Mouse (Mus musculus) intestine, embryonic 14.5 days (tissue): ENCODE results near the gene Nbeal2. TPM values are rescaled to one million over a fixed set of nuclear protein-coding genes. Genes with fewer than 3 reads are reported as not detected.
A peak's percentile ranks its signal among the peaks of the same experiment; 100 is the strongest.

Source experiments
- ATAC-seq: fragments of 200-750 bp; cut with Nextera tagmentation; replicated peaks from 2 replicates; pipeline ENCODE4 v1.8.0; 2017; ENCODE audit warnings: low read depth, moderate number of reproducible peaks, moderate TSS enrichment, moderate library complexity; ENCODE audit not compliant: low FRiP score, low TSS enrichment
- DNase-seq: peaks from one replicate; pipeline ENCODE4 v3.0.0-alpha.2; 2018; ENCODE audit warnings: low spot score
- H3K27ac ChIP-seq: fragments of 300-500 bp; sonication (generic); 2 replicates; pipeline ENCODE4 v1.5.1; 2014; ENCODE audit warnings: low read depth, mild to moderate bottlenecking, control low read depth
- H3K27me3 ChIP-seq: fragments of 300-500 bp; sonication (generic); replicated peaks from 2 replicates; pipeline ENCODE4 v1.6.1; 2014; ENCODE audit warnings: low read length, control low read depth; ENCODE audit not compliant: control insufficient read depth, insufficient read depth
- H3K36me3 ChIP-seq: fragments of 300-500 bp; sonication (generic); 2 replicates; pipeline ENCODE4 v1.6.1; 2014; ENCODE audit warnings: low read length, control low read depth; ENCODE audit not compliant: control insufficient read depth, insufficient read depth
- H3K4me1 ChIP-seq: fragments of 300-500 bp; sonication (generic); replicated peaks from 2 replicates; pipeline ENCODE4 v1.6.1; 2014; ENCODE audit warnings: low read length, control low read depth, mixed read lengths; ENCODE audit not compliant: control insufficient read depth, insufficient read depth
- H3K4me2 ChIP-seq: fragments of 300-500 bp; sonication (generic); 2 replicates; pipeline ENCODE4 v1.6.1; 2014; ENCODE audit warnings: low read length
- H3K4me3 ChIP-seq: fragments of 300-500 bp; sonication (generic); 2 replicates; pipeline ENCODE4 v1.5.1; 2014; ENCODE audit warnings: low read depth, low read length, control low read depth, mixed read lengths
- H3K9ac ChIP-seq: fragments of 300-500 bp; sonication (generic); 2 replicates; pipeline ENCODE4 v1.6.1; 2014; ENCODE audit warnings: mild to moderate bottlenecking, low read length
- H3K9me3 ChIP-seq: fragments of 300-500 bp; sonication (generic); 2 replicates; pipeline ENCODE4 v1.6.1; 2016; ENCODE audit warnings: low read length, control low read depth; ENCODE audit not compliant: control insufficient read depth
- WGBS: fragments of 180-500 bp; shearing (Covaris S2); extraction: QIAGEN DNeasy Blood & Tissue Kit; methylation state at CpG from one replicate; pipeline ENCODE4 v1.1.7; 2014; 5-methylcytosine and 5-hydroxymethylcytosine counted together
- polyA plus RNA-seq: library from polyadenylated mRNA; unstranded; fragments of >200 nt; fragmentation: Nextera tagmentation; extraction: Ambion mirVana; gene quantifications from 2 replicates; pipeline ENCODE4 v1.2.1, GENCODE M21; 2014

Nbeal2 gene
- polyA plus RNA-seq, 1 experiment from 2014 or later, result 4.7 TPM

DNA sequence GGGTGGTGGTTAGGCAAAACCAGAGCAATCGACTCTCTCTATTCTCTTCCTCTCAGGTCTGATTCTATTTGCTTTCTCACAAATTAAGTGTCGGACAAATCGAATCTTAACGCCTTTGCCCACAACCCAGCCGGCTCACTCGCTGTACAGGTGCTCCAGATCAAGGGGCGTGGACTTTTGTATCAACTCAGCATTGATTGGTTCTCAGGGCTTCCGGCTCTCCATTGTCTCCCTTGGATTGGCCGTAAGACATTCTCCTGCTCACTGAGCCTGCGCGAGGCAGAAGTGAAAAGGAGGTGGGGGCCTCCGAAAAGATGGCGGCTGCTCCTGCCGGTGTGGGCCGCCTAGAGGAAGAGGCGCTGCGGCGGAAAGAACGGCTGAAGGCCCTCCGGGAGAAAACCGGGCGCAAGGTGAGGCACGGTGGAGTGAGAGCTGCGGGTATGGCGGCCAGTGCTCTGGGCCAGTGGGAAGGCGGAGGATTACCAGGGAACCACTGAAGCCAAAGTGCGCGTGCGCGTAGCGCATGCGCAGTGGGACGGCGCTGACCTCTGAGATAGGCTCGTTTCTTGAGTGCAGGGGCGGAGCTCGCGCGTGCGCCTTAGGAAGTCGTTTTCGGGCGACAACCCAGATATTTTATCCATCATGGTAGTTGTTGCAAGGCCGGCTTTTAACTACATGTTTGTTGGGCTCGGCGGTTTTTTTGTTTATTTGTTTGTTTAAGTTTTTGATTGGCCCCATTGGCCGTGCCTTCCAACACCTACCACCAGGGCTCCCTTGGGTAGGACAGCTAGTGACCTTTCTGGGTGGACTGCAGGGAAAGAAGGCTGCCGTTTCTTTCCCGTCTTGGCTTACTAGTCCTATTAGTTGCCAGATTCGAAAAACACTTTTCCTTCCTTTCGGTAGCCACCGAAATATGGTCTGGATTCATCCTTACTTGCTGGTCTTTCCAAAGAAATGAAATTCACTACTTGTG is 2.6 kb upstream of the Nbeal2 start, which contains the start of gene Ccdc12:
Gene Ccdc12 (plus strand): TSS at position 255 of the 973 bp plus-strand sequence.
- Histone ChIP-seq H3K4me3 (peak within 1 kb of the TSS; percentile 78), H3K9ac (peak within 1 kb of the TSS; percentile 78), H3K27me3 (peaks cover 22% of the 10 kb centered on the region), H3K27ac (peak within 1 kb of the TSS; percentile 82), H3K9me3 (no peaks in the 10 kb centered on the region), H3K36me3 (peaks cover 7% of the 10 kb centered on the region), H3K4me1 (peaks cover 17% of the 10 kb centered on the region), H3K4me2 (peak within 1 kb of the TSS; percentile 79)
- peak; percentile 92 for ATAC-seq
- WGBS, result under 1% methylated on average over 52 of the region's 52 CpGs
- DNase-seq, result peak; percentile 98

DNA sequence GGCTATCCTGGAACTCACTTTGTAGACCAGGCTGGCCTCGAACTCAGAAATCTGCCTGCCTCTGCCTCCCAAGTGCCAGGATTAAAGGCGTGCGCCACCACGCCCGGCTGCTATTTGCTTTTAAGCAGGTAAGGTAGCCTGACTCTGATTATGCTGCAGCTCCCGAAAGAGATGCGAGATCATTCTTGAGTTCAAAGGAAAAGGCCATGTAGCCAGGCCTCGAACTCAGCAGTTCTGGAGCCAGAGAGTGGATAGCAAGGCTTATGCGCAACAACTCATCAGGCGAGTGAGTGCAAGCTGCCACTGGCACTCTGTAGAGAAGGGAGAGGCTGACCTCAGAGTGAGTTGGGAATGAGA is 1.7 kb upstream of the Nbeal2 start:
- 81% methylated on average over 10 of the region's 10 CpGs for WGBS
- Histone ChIP-seq H3K27me3 (peaks cover 24% of the 10 kb centered on the region), H3K36me3 (peaks cover 7% of the 10 kb centered on the region), H3K27ac (no peak overlapping the region), H3K9ac (peak overlapping the region; percentile 2; the same call in 1 of the 2 replicates), H3K9me3 (no peaks in the 10 kb centered on the region), H3K4me3 (peak overlapping the region; percentile 78; the same call in 1 of the 2 replicates), H3K4me2 (peak overlapping the region; percentile 61), H3K4me1 (peaks cover 17% of the 10 kb centered on the region)
- DNase-seq (no peak), ATAC-seq (no peak)

DNA sequence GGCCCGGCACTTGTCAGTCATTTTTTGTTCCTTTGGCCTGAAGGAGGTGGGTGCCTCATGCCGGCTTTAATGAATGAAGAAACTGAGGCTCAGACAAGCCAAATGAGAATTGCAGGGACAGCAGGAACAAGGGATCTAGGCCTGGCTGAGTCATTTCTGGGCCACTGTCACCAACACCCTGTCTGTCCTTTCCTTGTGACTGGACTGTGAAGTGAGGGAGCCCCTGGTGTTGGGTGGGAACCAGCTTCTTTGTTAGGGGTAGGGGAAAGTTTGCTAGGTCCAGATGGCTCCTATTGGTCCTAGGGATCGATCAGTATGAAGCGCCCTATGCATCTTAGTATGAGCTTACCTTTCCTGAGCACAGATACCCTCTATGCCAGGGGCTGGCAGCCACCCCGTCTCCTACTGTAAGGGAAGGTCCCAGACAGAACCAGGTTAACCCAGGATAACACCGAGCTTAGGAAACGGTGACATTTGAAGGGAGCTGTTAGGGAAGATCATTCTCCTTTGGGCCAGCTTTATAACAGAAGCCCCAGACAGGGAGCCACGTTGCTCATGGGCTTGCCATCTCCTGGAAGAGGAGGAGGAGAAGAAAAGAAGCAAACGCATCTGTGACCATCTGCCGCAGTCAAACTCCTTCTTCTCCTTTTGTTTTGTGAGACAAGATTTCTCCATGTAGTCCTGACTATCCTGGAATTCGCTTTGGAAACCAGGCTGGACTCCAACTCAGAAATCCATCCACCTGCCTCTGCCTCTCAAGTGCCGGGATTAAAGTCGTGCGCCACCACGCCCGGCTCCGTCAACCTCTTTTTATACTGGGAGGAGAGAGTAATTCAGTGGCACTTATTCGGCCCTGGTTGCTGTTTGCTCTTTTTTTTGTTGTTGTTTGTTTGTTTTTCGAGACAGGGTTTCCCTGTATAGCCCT is 1.0 kb upstream of the Nbeal2 start:
- no peak for DNase-seq
- no peak overlapping the region for H3K27ac ChIP-seq
- H3K4me1 ChIP-seq, result peaks cover 17% of the 10 kb centered on the region
- no peak for ATAC-seq
- peaks cover 24% of the 10 kb centered on the region for H3K27me3 ChIP-seq
- peaks cover 7% of the 10 kb centered on the region for H3K36me3 ChIP-seq
- H3K9ac ChIP-seq, result no peak overlapping the region
- H3K4me3 ChIP-seq, result no peak overlapping the region
- 82% methylated on average over 19 of the region's 19 CpGs for whole genome bisulfite sequencing
- no peaks in the 10 kb centered on the region for H3K9me3 ChIP-seq
- peak overlapping the region; percentile 91 for H3K4me2 ChIP-seq

DNA sequence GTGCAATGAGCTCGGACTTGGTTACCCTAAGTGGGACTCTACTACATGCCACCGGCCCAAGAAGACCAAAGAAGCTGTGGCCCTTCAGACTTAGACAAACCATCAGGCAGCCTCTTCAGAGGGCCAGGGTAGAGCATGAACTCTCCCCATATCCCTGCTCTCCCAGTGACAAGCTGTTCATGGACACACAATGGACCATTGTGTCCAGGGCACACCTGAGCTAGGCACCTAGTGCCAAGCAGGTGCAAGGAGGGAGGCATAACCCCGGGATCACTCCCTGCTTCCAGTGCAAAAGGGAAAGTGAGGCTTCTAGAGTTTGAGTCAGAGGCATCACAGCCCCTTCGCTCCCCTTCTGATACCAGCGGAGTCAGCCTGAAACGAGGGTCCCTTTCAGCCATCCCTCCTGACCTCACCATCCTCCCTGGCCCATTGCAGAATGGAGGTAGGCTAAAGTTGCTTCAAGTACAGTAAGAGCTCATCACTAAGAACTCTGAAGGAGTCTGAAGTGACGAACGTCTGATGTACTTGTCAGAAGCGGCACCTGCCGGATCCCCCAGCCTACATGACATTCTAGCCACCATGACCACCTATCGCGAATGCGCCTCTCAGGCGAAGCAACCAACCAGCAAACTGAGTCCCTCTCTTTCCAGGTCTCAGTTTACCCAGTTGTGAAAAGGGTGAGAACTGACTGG is 852 bp downstream of the Nbeal2 start:
- peak overlapping the region; percentile 53 for H3K9ac ChIP-seq
- peak overlapping the region; percentile 91 for H3K4me2 ChIP-seq
- no peaks in the 10 kb centered on the region for H3K9me3 ChIP-seq
- WGBS, result 19% methylated on average over 14 of the region's 14 CpGs
- ATAC-seq (no peak), DNase-seq (peak; percentile 63)
- peak overlapping the region; percentile 54 for H3K4me3 ChIP-seq
- H3K27me3 ChIP-seq, result peaks cover 24% of the 10 kb centered on the region
- no peaks in the 10 kb centered on the region for H3K36me3 ChIP-seq
- 0 out of 2 replicates have a peak overlapping the region, but pooled peaks have one; percentile 24 for H3K27ac ChIP-seq
- H3K4me1 ChIP-seq, result peaks cover 17% of the 10 kb centered on the region

DNA sequence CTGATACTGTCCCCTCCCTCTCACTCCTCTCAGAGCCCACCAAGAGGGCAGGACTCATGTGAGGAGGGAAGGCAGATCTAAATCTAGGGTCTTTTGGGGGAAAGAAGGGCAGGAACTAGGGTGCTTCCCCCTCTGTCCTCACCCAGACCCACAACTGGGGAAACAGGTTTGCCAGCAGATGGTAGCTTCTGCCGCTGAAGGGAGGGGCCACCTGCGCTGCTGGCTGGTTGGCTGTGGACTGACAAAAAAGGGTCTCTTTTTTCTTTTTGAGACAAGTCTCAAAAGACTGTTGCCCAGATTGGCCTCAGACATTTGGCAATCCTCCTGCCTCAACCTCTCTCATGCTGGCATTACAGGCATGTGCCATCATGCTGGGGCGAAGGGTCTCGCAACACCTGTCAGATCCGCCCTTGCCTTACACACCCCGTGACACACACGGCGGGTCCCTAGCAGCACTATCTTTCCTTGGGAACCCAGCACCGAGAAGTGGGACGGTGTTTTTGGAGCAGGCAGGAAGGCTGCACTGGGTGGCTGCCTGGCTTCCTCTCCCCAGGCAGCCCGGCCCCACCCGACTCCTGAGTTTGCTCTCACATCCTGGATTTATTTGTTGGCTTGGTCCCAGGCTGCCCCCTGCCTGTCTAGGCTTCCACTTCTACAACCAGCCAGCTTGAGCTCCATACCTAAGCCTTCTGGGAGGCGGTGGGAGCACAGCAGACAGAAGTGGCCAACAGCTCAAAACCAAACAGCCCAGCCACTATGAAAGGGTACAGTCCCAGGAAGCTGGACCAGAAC is 1.8 kb downstream of the Nbeal2 start:
- ATAC-seq (no peak), DNase-seq (no peak)
- no peaks in the 10 kb centered on the region for H3K9me3 ChIP-seq
- no peak overlapping the region for H3K27ac ChIP-seq
- H3K4me2 ChIP-seq, result peak overlapping the region; percentile 91
- WGBS, result 24% methylated on average over 13 of the region's 13 CpGs
- no peak overlapping the region for H3K9ac ChIP-seq
- peaks cover 24% of the 10 kb centered on the region for H3K27me3 ChIP-seq
- peak overlapping the region; percentile 54 for H3K4me3 ChIP-seq
- peaks cover 12% of the 10 kb centered on the region for H3K4me1 ChIP-seq
- no peaks in the 10 kb centered on the region for H3K36me3 ChIP-seq

DNA sequence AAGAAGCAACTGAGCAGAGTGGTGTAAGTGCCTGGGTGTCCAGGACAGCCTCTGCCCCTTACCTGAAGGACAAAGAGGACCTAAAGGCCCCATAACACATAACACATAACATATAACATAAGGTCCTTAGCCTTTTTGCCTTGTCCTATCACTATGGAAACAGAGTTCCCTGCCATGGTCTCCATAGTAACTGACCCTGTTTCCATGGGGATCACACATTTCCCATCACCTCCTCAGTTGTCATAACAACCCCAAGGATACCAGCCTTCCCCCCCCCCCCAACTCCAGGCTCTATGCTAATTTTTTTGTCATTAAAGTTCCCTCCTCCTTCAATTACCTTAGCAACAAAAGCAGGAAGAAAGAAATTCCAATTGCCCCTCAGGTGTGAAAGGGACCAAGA is 4.2 kb downstream of the Nbeal2 start:
- Histone ChIP-seq H3K9ac (no peak overlapping the region), H3K4me1 (peaks cover 7% of the 10 kb centered on the region), H3K4me3 (no peak overlapping the region), H3K27me3 (peaks cover 24% of the 10 kb centered on the region), H3K9me3 (no peaks in the 10 kb centered on the region), H3K4me2 (no peak overlapping the region), H3K27ac (no peak overlapping the region), H3K36me3 (no peaks in the 10 kb centered on the region)
- DNase-seq (no peak), ATAC-seq (no peak)

DNA sequence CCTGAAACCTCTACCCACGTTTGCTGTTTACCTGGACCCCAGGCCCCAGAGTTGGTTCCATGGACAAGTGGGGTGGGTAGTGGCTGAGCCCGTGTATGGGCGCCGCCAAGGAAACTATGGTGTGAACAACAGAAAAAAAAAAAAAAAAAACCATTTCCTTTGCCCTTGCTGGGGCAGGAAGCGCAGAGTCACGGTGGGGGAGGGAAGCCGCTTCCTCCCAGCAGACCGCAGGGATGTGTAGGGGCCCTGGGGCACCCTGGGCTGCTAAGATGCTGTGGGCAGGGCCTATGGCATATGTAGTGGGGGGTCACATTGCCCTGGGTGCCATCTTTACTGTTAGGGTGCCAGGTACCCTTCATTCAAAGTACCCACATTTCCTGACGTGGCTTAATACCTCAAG is 8.7 kb downstream of the Nbeal2 start:
- H3K9me3 ChIP-seq, result no peaks in the 10 kb centered on the region
- 75% methylated on average over 9 of the region's 9 CpGs for WGBS
- H3K4me2 ChIP-seq, result no peak overlapping the region
- no peak overlapping the region for H3K27ac ChIP-seq
- H3K4me3 ChIP-seq, result no peak overlapping the region
- ATAC-seq (no peak), DNase-seq (no peak)
- H3K4me1 ChIP-seq, result no peaks in the 10 kb centered on the region
- no peaks in the 10 kb centered on the region for H3K27me3 ChIP-seq
- H3K36me3 ChIP-seq, result no peaks in the 10 kb centered on the region
- no peak overlapping the region for H3K9ac ChIP-seq
